Mouse (Mus musculus) liver, adult 2 months (tissue): ENCODE measurements around the gene Vmp1.
A peak's percentile ranks its signal among the peaks of the same experiment; 100 is the strongest.

Source experiments
- CTCF ChIP-seq: fragments of 200-500 bp; IDR thresholded peaks from 2 replicates; pipeline ENCODE4 v1.5.1; 2011; ENCODE audit warnings: low read depth, low read length, control low read depth
- POLR2A ChIP-seq: fragments of 200-500 bp; IDR thresholded peaks from 2 replicates; pipeline ENCODE4 v1.6.1; 2011; ENCODE audit warnings: low read length, control low read depth; ENCODE audit not compliant: insufficient read depth; ENCODE audit errors: extremely low read depth

- no peak for TF ChIP-seq POLR2A
- TF ChIP-seq CTCF: 0 out of 2 replicates have a peak, but pooled peaks have one; percentile 4
Observed at GRCm38 (mm10) chr11:86547412-86547811, 136.2 kb downstream of the Vmp1 start.
